Mouse (Mus musculus): Measurements from ENCODE around the gene Cacna1e. TPM values are rescaled to one million over a fixed set of nuclear protein-coding genes. Genes with fewer than 3 reads are reported as not detected.
A peak's percentile ranks its signal among the peaks of the same experiment; 100 is the strongest.

The Cacna1e gene
- total RNA-seq, 2 experiments from 2014 or later = 213 to 233 TPM

DNA sequence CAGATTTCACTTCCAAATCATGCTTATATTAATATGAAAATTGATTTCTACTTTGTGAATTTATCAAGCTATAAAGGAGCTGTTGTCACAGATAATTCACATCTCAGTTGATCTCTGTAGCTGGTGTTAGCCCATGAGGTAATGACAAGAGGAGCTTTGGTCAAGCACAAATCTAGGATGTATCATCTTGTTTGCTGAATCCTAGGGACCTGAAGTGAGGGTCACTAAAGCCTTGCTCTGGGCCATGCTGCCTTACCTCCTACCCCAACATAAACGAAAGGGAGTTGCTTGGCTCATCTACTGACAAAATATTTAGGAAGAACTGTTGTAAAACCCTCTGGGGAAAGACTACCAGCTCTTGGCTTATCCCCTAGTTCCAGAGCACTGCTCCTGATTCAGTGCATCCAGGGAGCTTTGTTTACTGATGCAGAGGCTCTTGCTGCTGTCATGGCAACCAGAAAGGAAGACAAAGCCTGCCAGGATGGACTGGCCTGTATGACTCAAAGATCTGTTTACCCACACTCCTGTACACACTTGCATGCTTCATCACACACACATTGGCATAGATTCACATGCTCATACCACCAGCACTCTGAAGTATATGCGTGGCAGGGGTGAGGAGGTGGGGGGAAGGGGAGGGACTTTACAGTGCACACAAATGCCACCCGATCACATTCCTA is 384.0 kb downstream of the Cacna1e start:
- DNase-seq = peak; percentile 30 to 39

DNA sequence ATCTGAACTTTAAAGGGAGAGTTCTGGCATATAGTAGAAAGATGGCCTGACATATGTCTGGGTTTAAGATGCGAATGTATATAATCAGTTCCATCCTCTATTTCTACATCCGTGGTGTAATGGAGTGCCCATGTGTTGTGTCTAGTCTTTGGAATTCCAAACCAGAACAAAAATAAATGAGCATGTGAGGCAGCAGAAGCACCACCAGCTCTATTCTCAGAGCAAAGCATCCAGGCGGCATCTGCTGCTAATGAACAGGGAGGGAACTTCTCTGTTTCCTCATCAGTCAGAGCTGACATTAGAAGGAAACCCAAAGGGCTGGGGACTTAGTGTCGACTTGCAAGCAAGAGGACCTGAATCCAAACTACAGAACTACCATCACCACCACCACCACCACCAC is 385.5 kb downstream of the Cacna1e start:
- DNase-seq = peak; percentile 34 to 38

DNA sequence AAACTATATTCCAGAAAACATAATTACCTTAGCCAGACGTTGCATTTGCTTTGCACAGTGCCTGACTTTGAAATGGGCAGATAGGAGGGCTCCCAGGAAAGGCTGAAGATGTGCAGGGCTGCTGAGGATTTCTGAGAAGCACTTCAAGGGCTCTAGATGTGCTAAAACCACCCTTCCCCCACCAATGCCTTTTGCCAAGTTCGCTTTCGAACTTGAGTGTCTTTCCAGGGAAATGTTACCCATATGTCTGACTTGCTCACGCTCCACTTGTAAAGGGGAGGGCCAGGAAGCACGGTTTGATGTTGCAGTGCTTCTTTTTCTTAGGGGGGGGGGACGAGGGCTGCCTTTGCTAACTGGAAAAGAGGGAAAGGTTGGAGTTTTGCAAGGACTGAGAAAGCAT is 393.2 kb downstream of the Cacna1e start:
- no peak for DNase-seq

DNA sequence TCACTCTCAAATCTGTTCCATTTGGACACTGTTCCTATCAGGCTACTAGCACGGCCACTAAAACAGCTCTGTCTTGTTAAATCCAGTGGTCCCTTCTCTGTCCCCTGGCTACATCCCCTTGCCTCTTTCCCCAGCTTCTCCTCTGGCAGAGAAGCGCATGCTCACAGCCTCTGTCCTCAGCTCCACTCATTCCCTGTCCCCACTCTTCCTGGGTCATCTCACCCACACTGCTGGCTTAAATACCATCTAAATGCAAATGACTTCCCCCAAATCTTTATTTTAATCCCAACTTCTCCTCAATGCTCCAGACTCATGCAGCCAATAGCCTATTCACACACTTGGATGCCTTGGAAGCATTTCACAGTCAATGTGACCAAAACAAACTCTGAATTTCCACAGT is 407.6 kb downstream of the Cacna1e start:
- no peak for DNase-seq

DNA sequence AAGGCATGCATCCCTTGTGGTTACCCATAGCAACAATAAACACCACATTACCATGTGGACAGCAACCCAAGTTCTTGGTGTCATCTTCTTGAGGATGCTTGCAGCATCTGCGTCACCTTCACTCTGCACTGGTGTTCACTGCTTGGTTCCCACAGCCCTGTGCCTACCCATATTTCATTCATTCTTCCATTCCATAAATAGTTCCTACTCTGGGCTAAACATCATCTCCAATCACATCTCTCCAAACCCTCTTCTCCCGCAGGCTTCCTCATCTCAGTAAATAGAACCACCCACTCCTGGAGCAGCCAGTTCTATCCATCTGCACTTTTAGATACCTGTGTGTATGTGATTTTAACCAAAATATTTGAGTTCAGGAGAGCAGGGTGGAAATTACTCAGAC is 408.6 kb downstream of the Cacna1e start:
- no peak for DNase-seq

DNA sequence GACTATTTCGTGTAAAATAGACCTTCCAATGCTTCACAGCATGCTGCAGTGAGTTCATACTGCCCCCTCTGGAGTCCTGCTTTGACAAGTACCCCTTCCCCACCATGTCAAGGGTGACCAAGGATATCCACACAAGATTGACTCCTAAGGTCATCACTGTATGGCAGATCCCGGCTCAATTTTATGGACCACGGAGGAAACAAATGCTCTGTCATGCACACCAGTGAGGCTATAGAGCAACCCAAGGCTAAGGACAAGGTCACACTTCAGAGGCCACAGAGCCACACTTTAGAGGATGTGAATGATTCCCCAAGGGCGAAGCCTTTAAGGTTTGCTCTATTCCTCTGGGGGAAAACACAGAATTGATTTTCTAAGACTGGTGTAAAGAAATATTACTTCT is 410.1 kb downstream of the Cacna1e start:
- DNase-seq = no peak

DNA sequence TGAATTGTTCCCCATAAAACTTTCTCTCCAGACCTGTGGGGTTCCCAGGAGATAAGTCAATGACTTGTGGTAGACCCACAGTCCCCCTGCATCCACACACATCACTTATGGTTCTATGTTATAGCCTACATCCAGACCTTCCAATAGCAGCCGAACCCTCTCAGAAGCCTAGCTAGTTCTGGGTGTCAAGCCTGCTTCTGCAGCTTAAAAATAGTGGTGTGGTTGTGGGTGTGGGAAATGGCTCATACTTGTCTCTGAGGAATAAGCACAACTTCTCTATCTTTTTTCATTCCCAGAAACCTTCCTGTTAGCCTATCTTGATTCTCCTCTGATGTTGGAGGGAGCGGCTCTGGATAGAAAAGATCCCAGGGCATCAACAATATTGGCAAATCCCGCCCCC is 417.0 kb downstream of the Cacna1e start:
- no peak for DNase-seq

DNA sequence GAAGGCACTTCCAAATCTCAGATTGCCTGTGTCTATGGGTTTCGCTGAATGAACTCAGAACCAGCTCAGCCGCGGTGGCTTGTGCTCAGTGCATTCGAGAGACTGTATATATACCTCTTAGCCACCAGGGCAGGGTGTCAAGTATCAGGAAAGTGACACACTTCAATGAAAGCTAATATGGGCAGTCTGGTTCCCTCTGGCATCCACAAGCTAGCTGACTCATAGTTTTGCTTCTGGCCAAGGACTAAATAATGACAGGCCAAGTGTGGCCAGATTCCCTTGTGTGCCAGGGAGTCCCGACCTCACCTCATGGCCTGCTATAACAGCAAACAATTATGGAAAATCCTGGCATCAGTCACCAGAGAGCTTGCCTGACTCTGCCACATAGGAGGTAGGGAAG is 422.8 kb downstream of the Cacna1e start:
- no peak for DNase-seq

DNA sequence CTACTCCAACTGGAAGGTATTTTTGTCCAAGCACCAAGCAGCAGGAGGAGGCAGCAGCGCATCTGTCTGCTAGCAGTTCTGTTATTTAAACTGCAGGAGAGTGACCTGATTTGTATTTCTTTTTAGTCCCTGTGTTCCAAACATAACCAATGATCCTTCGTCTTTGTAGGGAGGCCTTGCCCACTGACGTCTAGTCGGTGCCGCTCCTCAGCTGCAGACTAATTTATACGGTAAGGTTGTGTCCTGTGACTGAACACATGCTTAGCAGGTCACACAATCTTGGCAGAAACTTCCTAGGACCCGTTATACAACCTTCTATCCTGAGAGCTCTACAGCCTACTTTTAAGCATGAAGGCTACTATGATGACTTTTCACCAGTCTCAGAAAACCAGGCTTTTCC is 424.2 kb downstream of the Cacna1e start:
- no peak for DNase-seq

DNA sequence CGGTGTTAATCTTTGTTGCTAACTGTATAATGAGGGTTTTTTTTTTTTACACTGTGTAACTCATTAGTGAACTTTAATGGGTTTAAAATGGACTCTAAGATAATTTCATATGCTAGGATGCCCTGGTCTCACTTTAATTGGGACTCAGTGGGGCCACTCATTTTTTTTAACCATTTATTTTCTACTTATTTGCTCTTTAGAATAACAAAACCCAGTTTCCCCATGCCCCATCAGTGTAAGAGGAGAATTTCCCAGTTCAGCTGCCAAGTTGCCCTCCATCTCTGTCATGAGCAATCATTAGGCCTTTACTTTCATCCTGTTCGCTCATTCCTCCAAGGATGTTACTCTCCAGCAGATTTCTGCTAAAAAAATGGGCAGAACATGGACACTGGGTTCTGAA is 425.7 kb downstream of the Cacna1e start:
- no peak for DNase-seq

DNA sequence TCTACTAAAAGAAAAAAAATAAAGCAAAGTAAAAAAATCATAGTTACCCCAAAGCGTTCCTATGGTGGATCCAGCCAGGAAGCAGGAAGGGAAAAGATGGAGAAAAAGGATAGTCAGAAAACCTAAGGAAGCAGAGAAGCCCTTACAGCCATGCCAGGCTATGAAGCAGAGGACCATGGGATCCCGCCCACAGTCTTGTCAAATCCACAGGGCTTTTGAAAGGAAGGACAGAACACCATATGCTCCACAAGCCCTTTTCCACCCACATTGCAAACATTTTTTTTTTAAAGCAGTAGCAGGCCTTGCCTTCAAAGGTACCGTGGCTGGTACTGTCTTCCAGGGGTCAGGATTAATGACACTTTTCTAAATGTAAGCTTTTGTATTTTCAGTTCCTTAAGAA is 433.5 kb downstream of the Cacna1e start:
- DNase-seq = no peak

DNA sequence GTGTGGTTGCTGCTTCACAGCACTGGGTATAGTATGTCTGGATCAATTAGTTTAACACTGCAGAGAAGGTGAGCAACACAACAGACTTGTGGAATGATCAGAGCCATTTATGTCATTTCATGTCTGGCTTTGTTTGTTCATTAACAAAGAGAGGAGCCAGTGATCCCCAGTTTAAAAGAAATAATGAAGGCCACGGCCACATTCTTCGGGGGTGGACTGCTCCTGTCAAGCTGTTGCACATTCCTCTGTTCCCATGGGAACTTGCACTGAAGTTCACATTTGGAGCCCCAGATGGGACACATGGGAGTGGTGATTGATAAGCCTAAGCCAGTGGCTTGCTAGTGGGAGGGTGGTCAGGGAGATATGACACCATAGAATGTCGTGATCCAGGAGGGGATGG is 437.8 kb downstream of the Cacna1e start:
- DNase-seq = peak; percentile 37 to 43

DNA sequence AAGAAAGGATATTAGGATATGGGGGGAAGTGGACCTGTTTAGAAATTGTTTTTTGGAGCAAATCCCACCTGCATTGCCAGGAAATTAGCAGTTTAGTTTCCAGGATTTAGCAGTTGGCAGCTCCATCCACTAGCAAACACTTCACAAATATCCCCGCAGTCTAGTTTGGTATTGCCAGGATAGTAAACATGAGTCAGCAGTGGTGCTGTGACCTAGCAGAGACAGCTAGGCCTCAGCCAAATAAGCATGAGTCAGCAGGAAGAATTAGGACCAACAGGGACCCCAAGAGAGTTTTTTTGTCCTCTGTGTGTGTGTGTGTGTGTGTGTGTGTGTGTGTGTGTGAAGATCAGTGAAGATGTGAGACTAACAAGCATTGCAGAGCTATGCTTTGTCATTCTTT is 450.8 kb downstream of the Cacna1e start:
- DNase-seq = no peak

DNA sequence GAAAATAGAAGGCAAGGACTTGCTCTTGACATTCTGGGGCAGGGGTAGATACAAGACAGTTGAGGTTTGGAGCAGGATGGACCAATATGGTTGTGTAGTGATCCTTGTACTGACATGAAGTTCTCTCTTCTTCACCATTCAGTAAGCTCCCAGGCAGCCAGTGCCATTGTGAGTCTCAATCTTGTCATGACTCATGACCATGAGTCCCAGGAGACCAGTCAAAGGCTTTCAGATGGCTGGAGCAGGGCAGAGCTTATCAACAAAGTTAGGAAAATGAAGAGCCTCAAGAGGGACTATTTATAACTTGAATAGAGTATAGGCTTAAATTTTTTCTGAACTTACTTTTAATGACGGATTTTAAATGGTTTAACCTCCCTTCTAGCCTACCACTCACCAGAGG is 451.2 kb downstream of the Cacna1e start:
- no peak for DNase-seq

DNA sequence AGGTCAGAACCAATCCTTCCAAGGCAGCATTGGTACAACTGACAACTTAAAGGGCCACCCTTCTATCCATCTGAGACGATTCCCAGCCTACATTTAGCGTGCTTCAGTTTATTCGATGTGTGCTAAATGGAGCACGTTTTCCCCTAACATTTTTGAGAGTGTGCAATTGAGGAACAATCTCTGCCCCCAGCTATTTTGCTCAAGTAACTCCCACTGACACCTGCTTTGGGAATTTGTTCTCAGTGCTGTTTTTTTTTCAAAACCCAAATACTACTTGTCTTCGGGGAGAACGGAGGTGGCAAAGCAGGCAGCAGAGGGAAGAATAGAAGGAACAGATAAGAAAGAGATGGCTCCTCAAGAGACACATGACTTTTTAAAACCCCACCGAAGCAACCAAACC is 456.0 kb downstream of the Cacna1e start:
- no peak for DNase-seq

DNA sequence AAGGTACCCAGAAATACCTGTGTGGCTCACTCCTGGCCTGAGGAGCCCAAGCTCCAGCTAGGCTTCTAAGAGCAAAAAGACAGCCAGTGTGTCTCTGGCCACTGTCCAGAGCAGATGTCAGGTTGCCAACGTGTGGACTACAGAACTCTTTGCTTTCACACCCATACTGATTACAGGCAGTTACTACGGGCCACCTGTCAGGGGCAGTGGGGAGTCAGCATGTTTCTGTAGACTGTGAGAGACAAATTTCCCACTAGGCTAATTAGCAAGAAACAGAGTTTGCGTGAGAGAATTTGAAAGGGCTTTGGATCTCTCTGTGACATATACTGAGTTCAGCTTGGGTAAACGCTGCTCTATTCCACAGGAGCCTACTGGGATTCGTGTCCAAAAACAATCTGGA is 466.0 kb downstream of the Cacna1e start:
- DNase-seq = no peak

DNA sequence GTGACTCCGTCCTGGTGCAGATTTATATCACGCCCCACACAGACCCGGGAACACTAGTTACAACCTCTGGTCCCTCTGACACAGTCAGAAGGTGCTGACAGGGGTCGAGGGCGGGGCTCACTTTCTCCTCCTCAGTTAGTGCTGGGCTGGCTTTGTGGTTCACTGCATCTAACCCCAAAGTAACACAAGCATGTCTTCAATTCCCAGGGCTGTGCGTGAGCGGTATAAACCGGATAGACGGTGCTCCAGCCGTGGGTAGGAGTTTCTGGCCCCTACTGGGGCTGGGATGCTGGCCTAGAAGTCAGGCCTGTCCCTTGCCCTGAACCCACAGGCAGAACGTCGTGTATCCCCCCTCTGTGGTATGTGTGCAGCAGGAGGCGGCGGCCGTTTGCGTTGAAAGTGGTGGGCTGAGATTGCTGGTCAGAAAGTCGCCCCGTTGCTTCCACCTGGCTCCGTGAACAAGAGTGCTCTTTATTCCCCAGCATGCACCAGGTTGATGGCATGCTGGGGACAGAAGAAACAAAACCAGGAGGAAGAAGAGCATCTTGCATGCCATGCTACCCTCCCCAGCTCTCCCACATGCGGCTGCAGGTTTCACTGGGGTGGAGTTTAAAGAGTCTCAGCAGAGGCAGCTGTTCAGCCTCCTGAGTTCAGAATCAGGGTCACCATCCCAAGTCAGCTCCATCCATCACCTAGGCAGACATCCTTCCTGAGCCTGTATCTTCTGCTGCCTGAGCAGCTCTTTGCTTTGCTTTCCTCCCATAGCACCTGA is 467.7 kb downstream of the Cacna1e start:
- DNase-seq = no peak

DNA sequence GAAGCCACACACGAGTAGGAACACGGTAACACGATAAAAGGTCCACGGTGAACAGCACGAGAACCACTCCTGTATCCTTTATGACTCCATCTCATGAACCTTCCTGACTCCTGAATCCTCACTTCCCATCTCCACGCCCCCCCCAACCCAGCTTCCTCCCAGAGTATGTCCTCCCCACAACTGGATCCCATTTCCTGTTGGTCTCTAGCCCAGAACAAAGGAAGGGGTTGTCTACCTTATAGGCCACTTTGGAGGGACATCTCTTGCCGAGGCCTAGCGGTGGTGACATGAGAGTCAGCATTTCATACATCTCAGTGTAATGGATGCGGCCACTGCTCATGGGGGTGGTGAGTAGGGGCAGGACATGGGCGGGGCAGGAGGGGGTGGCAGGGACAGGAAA is 468.5 kb downstream of the Cacna1e start:
- no peak for DNase-seq

DNA sequence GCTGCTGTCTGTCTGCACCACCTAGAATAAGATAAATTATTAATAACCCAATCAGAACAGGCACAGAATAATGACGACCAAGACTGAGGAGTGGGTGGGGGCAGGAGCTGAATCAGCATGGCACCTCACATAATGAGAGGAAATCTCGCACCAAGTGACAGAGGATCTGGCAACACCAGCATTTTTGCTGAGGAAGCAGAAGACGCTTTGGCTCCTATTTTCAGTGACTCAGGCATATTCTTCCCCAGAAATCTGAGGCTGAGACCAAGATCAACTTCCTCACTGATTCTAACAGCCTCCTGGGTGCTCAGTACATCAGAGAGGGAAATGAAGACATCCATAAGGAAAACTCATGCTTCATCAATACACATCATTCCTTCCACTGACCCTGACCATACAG is 471.2 kb downstream of the Cacna1e start:
- no peak for DNase-seq

DNA sequence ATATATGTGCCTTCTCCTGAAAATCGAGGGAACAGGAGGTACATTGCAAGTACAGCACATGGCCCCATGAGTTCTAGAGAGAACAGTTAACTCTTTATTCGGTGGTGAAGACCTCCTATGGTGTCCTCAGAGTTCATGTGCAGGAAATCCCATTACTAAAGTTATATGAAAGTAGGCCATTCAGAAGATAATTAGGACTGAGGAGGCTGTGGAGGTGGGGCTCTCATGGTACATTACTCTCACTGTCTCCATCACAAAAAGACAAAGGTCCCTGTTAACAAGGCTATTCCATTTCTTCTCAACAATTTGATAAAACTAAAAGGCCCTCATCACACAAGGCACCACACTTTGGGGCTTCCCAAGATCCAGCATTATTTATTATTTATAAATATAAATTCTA is 475.2 kb downstream of the Cacna1e start:
- DNase-seq = no peak

DNA sequence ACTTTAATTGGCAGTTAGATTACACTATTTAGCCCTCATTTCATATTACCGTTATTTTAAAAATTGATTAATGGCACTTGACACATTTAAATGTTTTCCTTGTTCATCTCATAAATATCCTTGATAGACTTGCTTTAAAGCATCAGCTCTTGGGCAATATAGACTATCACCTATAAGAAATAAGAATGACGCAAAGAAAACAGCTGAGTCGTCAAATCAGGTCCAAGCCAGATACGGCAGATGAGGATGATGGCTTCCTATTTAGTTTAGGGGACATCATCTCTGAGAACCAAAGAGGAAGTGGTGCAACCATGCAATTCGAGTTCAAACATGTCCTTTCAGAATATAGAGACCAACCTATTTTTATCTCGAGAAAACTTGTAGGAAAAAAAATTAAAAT is 492.3 kb downstream of the Cacna1e start:
- no peak for DNase-seq

Data from layer of hippocampus, postnatal 36 days (tissue).